Mouse (Mus musculus): Measurements from ENCODE around the gene Mre11a. TPM values are rescaled to one million over a fixed set of nuclear protein-coding genes. Genes with fewer than 3 reads are reported as not detected.

The Mre11a gene
- polyA plus RNA-seq, 1 experiment from 2014 or later, result 9.8 TPM

- no peaks in the 10 kb centered on the region for H3K9me3 ChIP-seq (ENCODE audit: control insufficient read depth, low read length)
These were observed 74.3 kb downstream of the Mre11a start for GRCm38 (mm10) chr9:14858782-14859181.

GRCm38 (mm10) chr9:14859868-14860639 is 75.6 kb downstream of the Mre11a start, which contains the start of gene Gpr83:
TSS of gene Gpr83 (plus strand) at chr9:14860210.
- peak within 1 kb of the TSS; percentile 47 for H3K4me3 ChIP-seq (replicated peaks; ENCODE audit: low read length)
- no peak within 1 kb of the TSS for H3K27ac ChIP-seq
- DNase-seq (ENCODE audit: low spot score), result peak; percentile 74
- H3K4me1 ChIP-seq (replicated peaks; ENCODE audit: control insufficient read depth, insufficient read depth, low read length), result 0 out of 2 replicates have a peak, but pooled peaks cover 4% of the 10 kb centered on the region
- H3K4me2 ChIP-seq (replicated peaks), result peak within 1 kb of the TSS; percentile 97
- peak within 1 kb of the TSS; percentile 42 for H3K9ac ChIP-seq
- no peaks in the 10 kb centered on the region for H3K9me3 ChIP-seq (ENCODE audit: control insufficient read depth, low read length)
- H3K36me3 ChIP-seq (replicated peaks; ENCODE audit: control insufficient read depth, insufficient read depth), result no peaks in the 10 kb centered on the region
- 3% methylated on average over 45 of the region's 47 CpGs for WGBS
- peak; percentile 93 for ATAC-seq (ENCODE audit: low FRiP score)
- H3K27me3 ChIP-seq (ENCODE audit: control insufficient read depth, insufficient read depth, low read length), result peaks cover 40% of the 10 kb centered on the region

More at GRCm38 (mm10) chr9:14858782-14859181, 74.3 kb downstream of the Mre11a start:
- Histone ChIP-seq H3K9ac (no peak overlapping the region), H3K27me3 (ENCODE audit: control insufficient read depth, insufficient read depth, low read length) (peaks cover 40% of the 10 kb centered on the region), H3K27ac (no peak overlapping the region), H3K4me3 (replicated peaks; ENCODE audit: low read length) (no peak overlapping the region), H3K4me2 (replicated peaks) (no peak overlapping the region), H3K36me3 (replicated peaks; ENCODE audit: control insufficient read depth, insufficient read depth) (no peaks in the 10 kb centered on the region), H3K4me1 (replicated peaks; ENCODE audit: control insufficient read depth, insufficient read depth, low read length) (0 out of 2 replicates have a peak, but pooled peaks cover 4% of the 10 kb centered on the region)
- DNase-seq (ENCODE audit: low spot score) (no peak), ATAC-seq (ENCODE audit: low FRiP score) (no peak)
- 87% methylated on average over 3 of the region's 3 CpGs for WGBS

GRCm38 (mm10) chr9:14863126-14863525 is 78.7 kb downstream of the Mre11a start:
- Histone ChIP-seq H3K27ac (no peak overlapping the region), H3K9ac (no peak overlapping the region), H3K4me3 (replicated peaks; ENCODE audit: low read length) (no peak overlapping the region), H3K9me3 (ENCODE audit: control insufficient read depth, low read length) (no peaks in the 10 kb centered on the region), H3K4me1 (replicated peaks; ENCODE audit: control insufficient read depth, insufficient read depth, low read length) (0 out of 2 replicates have a peak, but pooled peaks cover 4% of the 10 kb centered on the region), H3K27me3 (ENCODE audit: control insufficient read depth, insufficient read depth, low read length) (peaks cover 35% of the 10 kb centered on the region), H3K36me3 (replicated peaks; ENCODE audit: control insufficient read depth, insufficient read depth) (no peaks in the 10 kb centered on the region), H3K4me2 (replicated peaks) (no peak overlapping the region)
- ATAC-seq (ENCODE audit: low FRiP score), result no peak
- no peak for DNase-seq (ENCODE audit: low spot score)
- WGBS, result 94% methylated on average over 3 of the region's 3 CpGs

GRCm38 (mm10) chr9:14864726-14865125 is 80.3 kb downstream of the Mre11a start:
- peaks cover 20% of the 10 kb centered on the region for H3K27me3 ChIP-seq (ENCODE audit: control insufficient read depth, insufficient read depth, low read length)
- no peak overlapping the region for H3K4me2 ChIP-seq (replicated peaks)
- H3K9ac ChIP-seq, result no peak overlapping the region
- H3K9me3 ChIP-seq (ENCODE audit: control insufficient read depth, low read length), result no peaks in the 10 kb centered on the region
- 0 out of 2 replicates have a peak, but pooled peaks cover 4% of the 10 kb centered on the region for H3K4me1 ChIP-seq (replicated peaks; ENCODE audit: control insufficient read depth, insufficient read depth, low read length)
- H3K36me3 ChIP-seq (replicated peaks; ENCODE audit: control insufficient read depth, insufficient read depth), result no peaks in the 10 kb centered on the region
- no peak for DNase-seq (ENCODE audit: low spot score)
- H3K27ac ChIP-seq, result no peak overlapping the region
- WGBS, result 84% methylated on average over 9 of the region's 9 CpGs
- H3K4me3 ChIP-seq (replicated peaks; ENCODE audit: low read length), result no peak overlapping the region
- ATAC-seq (ENCODE audit: low FRiP score), result no peak

- ATAC-seq (ENCODE audit: low FRiP score) (peak; percentile 46; the same call in 1 of the 2 replicates), DNase-seq (ENCODE audit: low spot score) (peak; percentile 46)
- no peak overlapping the region for H3K4me3 ChIP-seq (replicated peaks; ENCODE audit: low read length)
- no peak overlapping the region for H3K9ac ChIP-seq
- H3K4me2 ChIP-seq (replicated peaks), result no peak overlapping the region
- 0 out of 2 replicates have a peak, but pooled peaks cover 2% of the 10 kb centered on the region for H3K27me3 ChIP-seq (ENCODE audit: control insufficient read depth, insufficient read depth, low read length)
- H3K4me1 ChIP-seq (replicated peaks; ENCODE audit: control insufficient read depth, insufficient read depth, low read length), result peaks cover 2% of the 10 kb centered on the region
- WGBS, result 32% methylated on average over 7 of the region's 7 CpGs
- no peaks in the 10 kb centered on the region for H3K9me3 ChIP-seq (ENCODE audit: control insufficient read depth, low read length)
- no peak overlapping the region for H3K27ac ChIP-seq
- H3K36me3 ChIP-seq (replicated peaks; ENCODE audit: control insufficient read depth, insufficient read depth), result no peaks in the 10 kb centered on the region
These were observed 82.5 kb downstream of the Mre11a start for GRCm38 (mm10) chr9:14866957-14867356.

DNA sequence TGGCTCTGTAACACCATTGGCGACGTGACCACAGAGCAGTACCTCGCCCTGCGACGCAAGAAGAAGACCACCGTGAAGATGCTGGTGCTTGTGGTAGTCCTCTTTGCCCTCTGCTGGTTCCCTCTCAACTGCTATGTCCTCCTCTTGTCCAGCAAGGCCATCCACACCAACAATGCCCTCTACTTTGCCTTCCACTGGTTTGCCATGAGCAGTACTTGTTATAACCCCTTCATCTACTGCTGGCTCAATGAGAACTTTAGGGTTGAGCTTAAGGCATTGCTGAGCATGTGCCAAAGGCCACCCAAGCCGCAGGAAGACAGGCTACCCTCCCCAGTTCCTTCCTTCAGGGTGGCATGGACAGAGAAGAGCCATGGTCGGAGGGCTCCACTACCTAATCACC is 83.9 kb downstream of the Mre11a start:
- no peaks in the 10 kb centered on the region for H3K9me3 ChIP-seq (ENCODE audit: control insufficient read depth, low read length)
- no peak overlapping the region for H3K27ac ChIP-seq
- no peak for DNase-seq (ENCODE audit: low spot score)
- no peak for ATAC-seq (ENCODE audit: low FRiP score)
- peaks cover 13% of the 10 kb centered on the region for H3K4me1 ChIP-seq (replicated peaks; ENCODE audit: control insufficient read depth, insufficient read depth, low read length)
- no peak overlapping the region for H3K4me2 ChIP-seq (replicated peaks)
- H3K9ac ChIP-seq, result no peak overlapping the region
- no peaks in the 10 kb centered on the region for H3K36me3 ChIP-seq (replicated peaks; ENCODE audit: control insufficient read depth, insufficient read depth)
- no peaks in the 10 kb centered on the region for H3K27me3 ChIP-seq (ENCODE audit: control insufficient read depth, insufficient read depth, low read length)
- WGBS, result 98% methylated on average over 8 of the region's 8 CpGs
- no peak overlapping the region for H3K4me3 ChIP-seq (replicated peaks; ENCODE audit: low read length)

- WGBS, result 91% methylated on average over 2 of the region's 2 CpGs
- no peaks in the 10 kb centered on the region for H3K9me3 ChIP-seq (ENCODE audit: control insufficient read depth, low read length)
These were observed 85.9 kb downstream of the Mre11a start for GRCm38 (mm10) chr9:14870377-14870776.

GRCm38 (mm10) chr9:14870802-14871201 is 86.3 kb downstream of the Mre11a start:
- H3K4me3 ChIP-seq (replicated peaks; ENCODE audit: low read length), result no peak overlapping the region
- DNase-seq (ENCODE audit: low spot score) (no peak), ATAC-seq (ENCODE audit: low FRiP score) (no peak)
- H3K36me3 ChIP-seq (replicated peaks; ENCODE audit: control insufficient read depth, insufficient read depth), result no peaks in the 10 kb centered on the region
- no peak overlapping the region for H3K9ac ChIP-seq
- H3K27ac ChIP-seq, result no peak overlapping the region
- no peak overlapping the region for H3K4me2 ChIP-seq (replicated peaks)
- H3K27me3 ChIP-seq (ENCODE audit: control insufficient read depth, insufficient read depth, low read length), result no peaks in the 10 kb centered on the region
- H3K9me3 ChIP-seq (ENCODE audit: control insufficient read depth, low read length), result no peaks in the 10 kb centered on the region
- peaks cover 13% of the 10 kb centered on the region for H3K4me1 ChIP-seq (replicated peaks; ENCODE audit: control insufficient read depth, insufficient read depth, low read length)
- WGBS, result 94% methylated on average over 10 of the region's 10 CpGs

More at GRCm38 (mm10) chr9:14870377-14870776, 85.9 kb downstream of the Mre11a start:
- Histone ChIP-seq H3K4me3 (replicated peaks; ENCODE audit: low read length) (no peak overlapping the region), H3K4me1 (replicated peaks; ENCODE audit: control insufficient read depth, insufficient read depth, low read length) (peaks cover 13% of the 10 kb centered on the region), H3K27ac (no peak overlapping the region), H3K9ac (no peak overlapping the region), H3K27me3 (ENCODE audit: control insufficient read depth, insufficient read depth, low read length) (no peaks in the 10 kb centered on the region), H3K36me3 (replicated peaks; ENCODE audit: control insufficient read depth, insufficient read depth) (no peaks in the 10 kb centered on the region), H3K4me2 (replicated peaks) (no peak overlapping the region)
- DNase-seq (ENCODE audit: low spot score), result no peak
- no peak for ATAC-seq (ENCODE audit: low FRiP score)

DNA sequence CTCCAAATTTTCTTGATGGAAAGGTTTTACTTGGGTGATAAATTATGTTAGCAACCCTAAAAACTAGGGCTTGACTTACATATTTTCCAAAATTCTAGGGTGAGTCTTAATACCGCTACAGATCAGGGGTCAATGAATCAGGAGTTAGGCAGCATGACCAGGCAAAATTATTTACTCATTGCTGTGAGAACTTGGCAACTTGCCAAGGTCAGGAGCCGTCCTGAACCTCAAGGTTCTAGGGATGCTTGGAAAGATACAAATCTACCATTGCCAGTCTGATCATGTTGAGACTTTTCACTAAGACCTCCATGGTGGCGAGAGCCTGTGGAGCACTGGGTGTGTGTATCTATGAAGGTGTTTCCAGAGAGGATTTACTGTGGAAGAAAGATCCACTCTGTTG is 87.1 kb downstream of the Mre11a start:
- 66% methylated on average over 3 of the region's 3 CpGs for WGBS
- Histone ChIP-seq H3K27me3 (ENCODE audit: control insufficient read depth, insufficient read depth, low read length) (no peaks in the 10 kb centered on the region), H3K4me2 (replicated peaks) (no peak overlapping the region), H3K36me3 (replicated peaks; ENCODE audit: control insufficient read depth, insufficient read depth) (no peaks in the 10 kb centered on the region), H3K4me1 (replicated peaks; ENCODE audit: control insufficient read depth, insufficient read depth, low read length) (peaks cover 13% of the 10 kb centered on the region), H3K4me3 (replicated peaks; ENCODE audit: low read length) (no peak overlapping the region), H3K27ac (no peak overlapping the region), H3K9ac (no peak overlapping the region), H3K9me3 (ENCODE audit: control insufficient read depth, low read length) (no peaks in the 10 kb centered on the region)
- ATAC-seq (ENCODE audit: low FRiP score) (no peak), DNase-seq (ENCODE audit: low spot score) (no peak)

All from hindbrain, embryonic 14.5 days (tissue).